Mouse (Mus musculus) kidney, adult 2 months (tissue): ENCODE measurements around the gene Cmtm7. TPM values are rescaled to one million over a fixed set of nuclear protein-coding genes. Genes with fewer than 3 reads are reported as not detected.

ENCODE experiments used
- DNase-seq: peaks from one replicate; pipeline ENCODE4 v3.0.0; 2021
- H3K27ac ChIP-seq: fragments of 200-500 bp; 2 replicates; pipeline ENCODE4 v1.5.1; 2012; ENCODE audit warnings: low read depth, low read length, control low read depth, inconsistent platforms; ENCODE audit not compliant: insufficient read depth
- H3K27me3 ChIP-seq: fragments of 200-500 bp; replicated peaks from 2 replicates; pipeline ENCODE4 v1.6.1; 2012; ENCODE audit warnings: mild to moderate bottlenecking, moderate library complexity, low read length, inconsistent platforms; ENCODE audit not compliant: control insufficient read depth, insufficient read depth
- H3K36me3 ChIP-seq: fragments of 200-500 bp; 2 replicates; pipeline ENCODE4 v1.6.1; 2012; ENCODE audit warnings: mild to moderate bottlenecking, moderate library complexity, low read length, inconsistent platforms; ENCODE audit not compliant: control insufficient read depth, insufficient read depth
- H3K4me1 ChIP-seq: fragments of 200-500 bp; 2 replicates; pipeline ENCODE4 v1.6.1; 2011; ENCODE audit warnings: low read length; ENCODE audit not compliant: control insufficient read depth, insufficient read depth
- H3K4me3 ChIP-seq: fragments of 200-500 bp; 2 replicates; pipeline ENCODE4 v1.5.1; 2011; ENCODE audit warnings: mild to moderate bottlenecking, low read depth, low read length, control low read depth; ENCODE audit not compliant: insufficient read depth
- CTCF ChIP-seq: fragments of 200-500 bp; conservative IDR thresholded peaks from 2 replicates; pipeline ENCODE4 v1.5.1; 2011; ENCODE audit warnings: low read depth, mild to moderate bottlenecking, control low read depth, low read length, moderate library complexity, mixed read lengths; ENCODE audit not compliant: insufficient read depth, insufficient read length
- POLR2A ChIP-seq: fragments of 200-500 bp; IDR thresholded peaks from one replicate; pipeline ENCODE4 v1.6.1; 2011; ENCODE audit warnings: low read depth, low read length, control low read depth
- whole genome bisulfite sequencing: fragments of 180-500 bp; shearing (Covaris S2); methylation state at CpG from one replicate; pipeline ENCODE4 v1.1.7; 2018; 5-methylcytosine and 5-hydroxymethylcytosine counted together
- polyA plus RNA-seq: library from polyadenylated mRNA; depleted of rRNA; stranded (reverse); fragments of >200 nt; gene quantifications from 2 replicates; pipeline ENCODE4 v1.2.3, GENCODE M21; 2012

The Cmtm7 gene
- polyA plus RNA-seq, 1 experiment = 58.2 TPM

GRCm38 (mm10) chr9:114818918-114819317, 37.3 kb upstream of the Cmtm7 start:
- Histone ChIP-seq H3K4me1 (no peaks in the 10 kb centered on the region), H3K27me3 (no peaks in the 10 kb centered on the region), H3K27ac (no peak overlapping the region), H3K36me3 (no peaks in the 10 kb centered on the region), H3K4me3 (no peak overlapping the region)
- TF ChIP-seq CTCF = no peak
- TF ChIP-seq POLR2A = no peak
- no peak for DNase-seq
- WGBS = 62% methylated on average over 3 of the region's 3 CpGs

DNA sequence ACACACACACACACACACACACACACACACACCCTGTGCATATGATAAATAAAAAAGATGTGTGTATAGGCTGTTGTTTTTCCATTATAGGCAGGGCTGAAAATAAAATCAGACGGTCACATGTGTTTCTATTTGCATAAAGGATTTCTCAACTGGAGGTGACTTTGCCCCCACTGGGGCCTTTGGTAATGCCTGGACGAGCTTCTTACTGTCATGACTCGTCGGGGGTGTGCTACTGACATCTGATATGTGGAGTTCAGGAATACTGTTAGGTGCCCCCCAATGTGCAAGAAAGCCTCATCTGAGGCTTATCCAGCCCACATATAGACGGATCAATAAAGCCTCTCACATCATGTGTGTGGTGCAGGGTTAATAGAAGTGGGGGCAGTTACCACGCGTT, 35.4 kb upstream of the Cmtm7 start:
- no peak for TF ChIP-seq CTCF
- no peak for TF ChIP-seq POLR2A
- no peak overlapping the region for H3K27ac ChIP-seq
- H3K4me1 ChIP-seq = no peaks in the 10 kb centered on the region
- no peak for DNase-seq
- WGBS = 49% methylated on average over 7 of the region's 7 CpGs
- H3K4me3 ChIP-seq = no peak overlapping the region
- no peaks in the 10 kb centered on the region for H3K27me3 ChIP-seq
- H3K36me3 ChIP-seq = no peaks in the 10 kb centered on the region

- no peak for DNase-seq
Measured at GRCm38 (mm10) chr9:114816121-114816520, 34.5 kb upstream of the Cmtm7 start.

GRCm38 (mm10) chr9:114815315-114815714, 33.7 kb upstream of the Cmtm7 start:
- DNase-seq = peak; percentile 58
- Histone ChIP-seq H3K4me3 (no peak overlapping the region), H3K4me1 (no peaks in the 10 kb centered on the region), H3K36me3 (no peaks in the 10 kb centered on the region), H3K27ac (no peak overlapping the region), H3K27me3 (no peaks in the 10 kb centered on the region)
- TF ChIP-seq CTCF (peak; percentile 82), POLR2A (no peak)
- whole genome bisulfite sequencing = 61% methylated on average over 4 of the region's 4 CpGs

More at GRCm38 (mm10) chr9:114816121-114816520, 34.5 kb upstream of the Cmtm7 start:
- H3K4me3 ChIP-seq = no peak overlapping the region
- 94% methylated on average over 7 of the region's 7 CpGs for WGBS
- H3K36me3 ChIP-seq = no peaks in the 10 kb centered on the region
- TF ChIP-seq CTCF (no peak), POLR2A (no peak)
- H3K27me3 ChIP-seq = no peaks in the 10 kb centered on the region
- H3K4me1 ChIP-seq = no peaks in the 10 kb centered on the region
- no peak overlapping the region for H3K27ac ChIP-seq

GRCm38 (mm10) chr9:114812001-114812400, 30.3 kb upstream of the Cmtm7 start:
- 91% methylated on average over 4 of the region's 4 CpGs for WGBS
- TF ChIP-seq POLR2A (no peak), CTCF (no peak)
- Histone ChIP-seq H3K27me3 (no peaks in the 10 kb centered on the region), H3K27ac (no peak overlapping the region), H3K4me3 (no peak overlapping the region), H3K4me1 (no peaks in the 10 kb centered on the region), H3K36me3 (no peaks in the 10 kb centered on the region)
- no peak for DNase-seq

DNA sequence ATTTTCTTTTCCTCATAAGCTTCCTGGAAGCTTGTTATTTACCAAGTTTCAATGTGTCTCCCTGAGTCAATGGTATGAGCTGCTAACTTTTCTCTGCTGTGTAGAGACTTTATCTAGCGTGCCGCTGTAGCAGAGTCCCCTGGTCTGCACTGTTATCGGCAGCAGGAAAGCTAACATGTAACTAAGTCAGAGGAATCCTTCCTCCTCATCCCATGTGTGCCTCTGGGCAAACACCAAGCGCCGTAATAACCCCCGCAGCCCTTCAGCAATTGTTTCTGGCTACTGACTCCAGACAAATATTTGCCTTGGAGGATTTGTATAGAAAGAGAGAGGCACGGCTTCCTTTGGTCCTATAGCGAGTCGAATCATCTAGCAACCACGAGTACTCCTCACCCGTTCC, 29.2 kb upstream of the Cmtm7 start:
- no peak overlapping the region for H3K4me3 ChIP-seq
- no peaks in the 10 kb centered on the region for H3K4me1 ChIP-seq
- no peak for DNase-seq
- no peak overlapping the region for H3K27ac ChIP-seq
- no peaks in the 10 kb centered on the region for H3K27me3 ChIP-seq
- no peaks in the 10 kb centered on the region for H3K36me3 ChIP-seq
- WGBS = 82% methylated on average over 11 of the region's 11 CpGs
- TF ChIP-seq CTCF (no peak), POLR2A (no peak)

DNA sequence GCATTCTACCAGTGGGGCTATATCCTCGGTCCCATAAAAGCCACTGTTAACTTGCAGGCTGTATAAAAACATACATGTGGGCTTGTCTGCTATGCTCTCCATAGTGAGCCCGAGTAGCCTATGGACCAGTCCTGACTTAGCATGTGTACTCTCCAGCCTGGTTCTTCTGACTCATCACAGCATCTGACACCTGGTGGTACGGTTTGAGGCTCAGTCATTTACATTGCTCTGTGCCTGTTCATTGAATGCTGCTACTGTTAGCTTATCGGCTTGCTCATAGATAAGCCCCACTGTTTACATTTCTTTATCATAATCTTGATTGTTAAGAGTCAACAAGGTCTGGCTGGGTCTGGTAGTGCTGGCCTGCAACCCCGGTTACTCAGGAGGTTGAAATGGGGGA, 27.0 kb upstream of the Cmtm7 start:
- TF ChIP-seq POLR2A = no peak
- no peak for TF ChIP-seq CTCF
- Histone ChIP-seq H3K27me3 (no peaks in the 10 kb centered on the region), H3K36me3 (no peaks in the 10 kb centered on the region), H3K4me3 (no peak overlapping the region), H3K4me1 (0 out of 2 replicates have a peak, but pooled peaks cover 5% of the 10 kb centered on the region), H3K27ac (no peak overlapping the region)
- DNase-seq = no peak
- 91% methylated on average over 5 of the region's 5 CpGs for WGBS
